Mouse (Mus musculus): ENCODE results near the gene Ilkap. TPM values are rescaled to one million over a fixed set of nuclear protein-coding genes. Genes with fewer than 3 reads are reported as not detected.

Gene Ilkap
- total RNA-seq (2021) = 10 to 100 TPM; 47.3 to 49.0 TPM
- 36.6 and 43.6 TPM in 2 replicates for polyA plus RNA-seq (2012; rRNA removed)
- long read RNA-seq, transcript Ilkap-201 (12 exons, 1,368 nt) = major isoform, 31 of 48 reads
- long read RNA-seq, partial matches to known transcripts = 3 of 48 reads
- long read RNA-seq, other reads (novel, unspliced or antisense) = 13 of 48 reads

DNA sequence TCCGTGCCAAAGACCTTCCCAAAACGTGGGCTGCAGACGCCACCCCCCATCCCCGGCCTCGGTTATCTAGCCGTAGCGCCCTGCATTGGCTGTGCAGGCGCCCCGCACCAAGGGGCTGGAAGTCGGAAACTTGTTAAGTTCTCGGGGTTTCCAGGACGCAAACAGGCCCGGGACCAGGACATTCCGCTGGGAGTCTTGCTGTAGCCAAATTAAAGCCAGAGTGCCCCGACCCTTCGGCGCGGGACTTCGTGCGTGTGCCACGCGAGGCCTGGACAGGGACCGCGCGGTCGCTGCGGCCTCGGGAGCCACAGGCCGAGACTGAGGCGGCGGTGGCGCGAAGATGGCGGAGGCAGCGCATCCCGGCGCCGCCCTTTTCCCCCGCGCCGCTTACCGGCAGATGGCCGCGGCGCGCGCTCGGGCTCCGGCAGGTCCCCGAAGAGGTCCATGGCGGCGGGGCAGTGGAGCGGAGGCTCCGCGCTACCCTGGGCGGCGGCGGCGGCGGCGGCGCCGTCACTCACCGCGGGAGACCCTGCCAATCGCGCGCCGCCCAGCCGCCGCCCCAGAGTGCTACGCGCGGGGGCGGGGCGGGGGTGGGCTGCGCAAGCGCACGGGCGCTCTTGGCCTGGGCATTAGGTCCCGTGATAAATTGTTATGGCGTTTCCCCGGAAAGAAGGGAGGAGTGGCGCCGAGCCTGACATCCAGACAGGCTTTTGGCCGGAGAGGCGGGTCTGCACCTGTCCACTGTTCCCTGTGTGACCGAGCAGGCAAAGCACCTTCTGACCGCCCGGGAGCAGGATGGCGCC is at the start of gene Ilkap:
Gene Ilkap, minus strand, starts transcription at position 556 of the 803 bp plus-strand sequence.
- peaks cover 2% of the 10 kb centered on the region for H3K79me2 ChIP-seq (replicated peaks; ENCODE audit: control insufficient read depth, insufficient read depth, low read length)
- peak within 1 kb of the TSS; percentile 95 for H3K27ac ChIP-seq
- TF ChIP-seq POLR2A (IDR thresholded peaks at IDR 0.05; ENCODE audit: insufficient read depth, low read depth, low read length) = peak; percentile 85
- TF ChIP-seq CTCF (IDR thresholded peaks at IDR 0.05) = no peak
- peak; percentile 69; the same call in 1 of the 2 replicates for TF ChIP-seq EP300 (IDR thresholded peaks at IDR 0.05; ENCODE audit: insufficient read depth, low read depth, low read length)
- H3K4me1 ChIP-seq (ENCODE audit: control insufficient read depth, insufficient read depth, low read length) = peaks cover 4% of the 10 kb centered on the region
- under 1% methylated on average over 86 of the region's 91 CpGs for WGBS
- no peaks in the 10 kb centered on the region for H3K27me3 ChIP-seq (ENCODE audit: control insufficient read depth, insufficient read depth, low read length)
- H3K36me3 ChIP-seq (ENCODE audit: control insufficient read depth, insufficient read depth, low read length) = peaks cover 12% of the 10 kb centered on the region
- H3K4me3 ChIP-seq = peak within 1 kb of the TSS; percentile 80
- peak; percentile 89 to 92 for DNase-seq
- H3K9ac ChIP-seq (ENCODE audit: low read depth, low read length) = peak within 1 kb of the TSS; percentile 95
- intact Hi-C loops (cut with DNase I) = loop anchor here (2.0 kb wide), 1 partner anchor 14 kb away; no protein-coding TSS in a partner anchor

DNA sequence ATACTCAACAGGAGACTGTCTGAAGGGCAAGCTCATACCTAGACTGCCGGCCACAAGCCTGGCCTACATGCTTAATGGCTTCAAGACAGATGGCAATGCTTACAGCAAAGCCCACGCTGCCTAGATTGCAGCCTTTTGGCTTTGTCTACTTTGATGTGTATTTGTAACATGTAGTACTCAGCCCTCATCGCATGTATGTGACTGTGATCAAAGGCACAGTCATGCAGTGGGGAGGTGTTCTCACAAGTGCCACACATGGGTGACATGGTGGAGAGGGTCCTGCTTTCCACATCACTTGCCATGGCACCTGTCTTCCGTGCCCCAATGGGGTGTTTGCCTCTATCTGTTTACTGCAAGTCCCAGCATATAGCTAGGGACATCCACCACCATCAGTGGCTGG is 47.9 kb upstream of the Ilkap start:
- WGBS = 60% methylated on average over 4 of the region's 4 CpGs
- intact Hi-C loops (cut with DNase I) = no loop called here
- Histone ChIP-seq H3K36me3 (ENCODE audit: control insufficient read depth, insufficient read depth, low read length) (peaks cover 18% of the 10 kb centered on the region), H3K27ac (peak overlapping the region; percentile 83), H3K9ac (ENCODE audit: low read depth, low read length) (peak overlapping the region; percentile 32), H3K4me1 (ENCODE audit: control insufficient read depth, insufficient read depth, low read length) (peaks cover 25% of the 10 kb centered on the region), H3K79me2 (replicated peaks; ENCODE audit: control insufficient read depth, insufficient read depth, low read length) (no peaks in the 10 kb centered on the region), H3K4me3 (no peak overlapping the region), H3K27me3 (ENCODE audit: control insufficient read depth, insufficient read depth, low read length) (no peaks in the 10 kb centered on the region)
- DNase-seq = no peak
- TF ChIP-seq EP300 (IDR thresholded peaks at IDR 0.05; ENCODE audit: insufficient read depth, low read depth, low read length) = no peak
- TF ChIP-seq POLR2A (IDR thresholded peaks at IDR 0.05; ENCODE audit: insufficient read depth, low read depth, low read length) = no peak

DNA sequence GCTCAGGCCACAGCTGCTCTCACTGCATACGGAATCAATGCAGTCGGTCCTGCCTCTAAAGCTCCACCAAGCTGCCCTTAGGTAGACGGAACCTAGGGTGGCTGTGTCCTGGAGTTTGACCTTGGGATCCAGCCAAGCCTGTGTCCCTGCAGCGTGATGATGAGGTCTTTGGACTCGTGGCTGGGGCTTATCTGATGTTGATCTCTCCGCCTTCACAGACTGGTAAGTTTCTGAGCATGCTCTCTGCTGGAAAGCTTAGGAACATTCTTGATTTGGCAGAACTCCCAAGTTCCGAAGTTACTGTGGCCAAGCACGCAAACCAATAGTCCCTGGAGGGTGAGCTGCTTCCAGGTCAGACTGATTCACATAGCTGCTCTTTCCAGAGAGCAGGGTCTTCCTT is 47.4 kb upstream of the Ilkap start:
- H3K27ac ChIP-seq = peak overlapping the region; percentile 83

DNA sequence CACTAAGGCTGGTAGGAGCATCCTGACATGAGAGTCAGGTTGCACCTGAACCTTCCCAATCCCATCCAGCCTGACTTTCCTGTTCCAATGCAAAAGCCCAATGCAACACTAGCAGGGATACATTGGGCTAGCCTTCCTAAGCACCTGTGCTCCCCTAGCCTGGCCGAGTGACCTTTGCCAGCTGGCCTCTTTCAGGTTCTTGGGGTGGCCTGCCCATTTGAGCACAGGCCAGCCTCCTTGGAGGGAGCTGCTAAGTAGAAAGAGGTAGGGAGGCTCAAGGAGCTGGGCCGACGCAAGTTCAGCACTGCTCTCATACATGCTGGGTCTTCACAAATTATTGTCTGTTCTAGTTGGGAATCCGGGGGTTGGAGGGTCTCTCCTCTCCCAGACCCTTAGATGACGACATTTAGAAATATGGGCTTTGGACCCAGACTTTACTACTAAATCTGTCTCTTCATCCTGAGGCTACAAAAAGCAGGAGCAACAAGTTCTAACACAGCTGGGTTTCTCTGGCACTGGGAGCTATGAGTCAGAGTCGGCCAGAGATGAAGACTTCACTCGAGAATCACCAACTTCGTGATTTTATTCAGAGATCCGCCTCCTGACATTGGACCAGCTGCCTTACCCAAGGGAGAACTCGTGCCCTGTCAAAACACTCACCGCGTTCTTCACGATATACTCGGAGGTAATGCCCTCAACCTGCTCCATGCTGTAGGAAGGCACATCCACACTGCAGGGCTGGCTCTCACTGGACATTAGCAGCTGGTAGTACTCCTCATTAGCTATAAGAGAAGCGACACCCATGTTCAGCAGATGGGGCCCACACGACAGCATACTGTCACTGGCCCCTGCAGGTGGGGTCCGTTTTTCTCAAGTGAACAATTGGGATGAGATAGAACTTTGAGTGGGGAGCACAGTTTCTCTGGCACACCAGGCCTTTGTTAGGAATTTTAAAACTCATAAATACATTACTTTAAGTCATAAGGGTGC is 46.5 kb upstream of the Ilkap start:
- TF ChIP-seq CTCF (IDR thresholded peaks at IDR 0.05) = no peak
- TF ChIP-seq POLR2A (IDR thresholded peaks at IDR 0.05; ENCODE audit: insufficient read depth, low read depth, low read length) = no peak
- no peak for TF ChIP-seq EP300 (IDR thresholded peaks at IDR 0.05; ENCODE audit: insufficient read depth, low read depth, low read length)
- no peak for DNase-seq
- Histone ChIP-seq H3K36me3 (ENCODE audit: control insufficient read depth, insufficient read depth, low read length) (peaks cover 18% of the 10 kb centered on the region), H3K79me2 (replicated peaks; ENCODE audit: control insufficient read depth, insufficient read depth, low read length) (no peaks in the 10 kb centered on the region), H3K4me3 (no peak overlapping the region), H3K9ac (ENCODE audit: low read depth, low read length) (peak overlapping the region; percentile 5; the same call in 1 of the 2 replicates), H3K27me3 (ENCODE audit: control insufficient read depth, insufficient read depth, low read length) (no peaks in the 10 kb centered on the region), H3K4me1 (ENCODE audit: control insufficient read depth, insufficient read depth, low read length) (peaks cover 22% of the 10 kb centered on the region), H3K27ac (peak overlapping the region; percentile 83)
- WGBS = 90% methylated on average over 17 of the region's 17 CpGs
- intact Hi-C loops (cut with DNase I) = no loop called here

More for the DNA sequence above, 47.4 kb upstream of the Ilkap start:
- H3K36me3 ChIP-seq (ENCODE audit: control insufficient read depth, insufficient read depth, low read length) = peaks cover 18% of the 10 kb centered on the region
- TF ChIP-seq CTCF (IDR thresholded peaks at IDR 0.05) (peak; percentile 24; the same call in 1 of the 2 replicates), POLR2A (IDR thresholded peaks at IDR 0.05; ENCODE audit: insufficient read depth, low read depth, low read length) (peak; percentile 36; the same call in 1 of the 2 replicates), EP300 (IDR thresholded peaks at IDR 0.05; ENCODE audit: insufficient read depth, low read depth, low read length) (peak; percentile 99)
- peak; percentile 81 to 89 for DNase-seq
- intact Hi-C loops (cut with DNase I) = no loop called here
- H3K9ac ChIP-seq (ENCODE audit: low read depth, low read length) = peak overlapping the region; percentile 32
- no peaks in the 10 kb centered on the region for H3K79me2 ChIP-seq (replicated peaks; ENCODE audit: control insufficient read depth, insufficient read depth, low read length)
- WGBS = 10% methylated on average over 8 of the region's 8 CpGs
- H3K27me3 ChIP-seq (ENCODE audit: control insufficient read depth, insufficient read depth, low read length) = no peaks in the 10 kb centered on the region
- H3K4me1 ChIP-seq (ENCODE audit: control insufficient read depth, insufficient read depth, low read length) = peaks cover 25% of the 10 kb centered on the region
- H3K4me3 ChIP-seq = no peak overlapping the region

DNA sequence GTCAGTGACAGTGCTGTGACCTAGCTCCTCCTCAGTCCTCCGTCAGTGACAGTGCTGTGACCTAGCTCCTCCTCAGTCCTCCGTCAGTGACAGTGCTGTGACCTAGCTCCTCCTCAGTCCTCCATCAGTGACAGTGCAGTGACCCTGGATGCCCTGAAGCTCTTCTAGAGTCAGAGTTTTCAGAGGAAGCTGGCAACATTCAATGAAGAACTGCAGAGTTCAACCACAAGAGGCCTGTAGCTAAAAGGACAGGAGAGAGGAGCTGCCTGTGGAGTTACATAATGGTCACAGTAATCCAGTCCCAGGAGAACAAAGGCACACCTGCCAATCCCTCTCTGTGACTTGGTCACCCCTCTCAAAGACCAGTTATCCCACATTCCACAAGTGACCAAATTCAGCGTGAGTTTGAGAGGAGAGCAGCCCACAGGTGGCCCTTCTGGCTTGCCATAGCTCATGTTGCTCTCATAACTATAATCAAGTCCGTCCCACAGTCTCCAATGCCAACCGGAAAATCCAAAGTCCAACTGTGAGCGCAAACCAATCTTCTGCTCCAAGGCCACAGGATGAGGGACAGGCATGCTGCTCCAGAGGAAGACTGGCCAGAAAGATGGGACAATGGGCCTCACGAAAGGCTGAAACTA is 43.9 kb upstream of the Ilkap start:
- no peak overlapping the region for H3K9ac ChIP-seq (ENCODE audit: low read depth, low read length)
- no peaks in the 10 kb centered on the region for H3K27me3 ChIP-seq (ENCODE audit: control insufficient read depth, insufficient read depth, low read length)
- TF ChIP-seq EP300 (IDR thresholded peaks at IDR 0.05; ENCODE audit: insufficient read depth, low read depth, low read length) (no peak), CTCF (IDR thresholded peaks at IDR 0.05) (no peak), POLR2A (IDR thresholded peaks at IDR 0.05; ENCODE audit: insufficient read depth, low read depth, low read length) (no peak)
- H3K4me3 ChIP-seq = no peak overlapping the region
- 87% methylated on average over 7 of the region's 7 CpGs for WGBS
- H3K4me1 ChIP-seq (ENCODE audit: control insufficient read depth, insufficient read depth, low read length) = peaks cover 17% of the 10 kb centered on the region
- H3K27ac ChIP-seq = no peak overlapping the region
- intact Hi-C loops (cut with DNase I) = no loop called here
- no peaks in the 10 kb centered on the region for H3K79me2 ChIP-seq (replicated peaks; ENCODE audit: control insufficient read depth, insufficient read depth, low read length)
- no peak for DNase-seq
- H3K36me3 ChIP-seq (ENCODE audit: control insufficient read depth, insufficient read depth, low read length) = peaks cover 7% of the 10 kb centered on the region

All from heart, adult 2 months (tissue).